Mouse (Mus musculus) bone marrow, adult 2 months (tissue): ENCODE measurements around the gene Cox4i2. TPM values are rescaled to one million over a fixed set of nuclear protein-coding genes. Genes with fewer than 3 reads are reported as not detected.

Experiments
- H3K27ac ChIP-seq: fragments of 200-500 bp; 2 replicates; pipeline ENCODE4 v1.5.1; 2012; ENCODE audit warnings: low read depth, mild to moderate bottlenecking, control low read depth, inconsistent platforms, low read length; ENCODE audit not compliant: control insufficient read depth, poor library complexity, insufficient read depth
- H3K4me1 ChIP-seq: fragments of 200-500 bp; 2 replicates; pipeline ENCODE4 v1.6.1; 2011; ENCODE audit warnings: low read length; ENCODE audit not compliant: control insufficient read depth, insufficient read depth
- H3K4me3 ChIP-seq: fragments of 200-500 bp; replicated peaks from 2 replicates; pipeline ENCODE3; 2011; ENCODE audit warnings: mild to moderate bottlenecking, low read depth, low read length, control low read depth; ENCODE audit not compliant: control insufficient read depth
- CTCF ChIP-seq: fragments of 200-500 bp; IDR thresholded peaks from 2 replicates; pipeline ENCODE4 v1.5.1; 2011; ENCODE audit warnings: low read length, control low read depth; ENCODE audit not compliant: control insufficient read depth, insufficient read depth
- POLR2A ChIP-seq: fragments of 200-500 bp; IDR thresholded peaks from 2 replicates; pipeline ENCODE4 v1.6.1; 2011; ENCODE audit warnings: low read depth, mild to moderate bottlenecking, control low read depth, low read length, borderline replicate concordance; ENCODE audit not compliant: control insufficient read depth
- whole genome bisulfite sequencing: fragments of 180-500 bp; shearing (Covaris S2); methylation state at CpG from one replicate; pipeline ENCODE4 v1.1.7; 2018; 5-methylcytosine and 5-hydroxymethylcytosine counted together
- polyA plus RNA-seq: library from polyadenylated mRNA; stranded (reverse); fragments of >200 nt; gene quantifications from 2 replicates; pipeline ENCODE4 v1.2.4, GENCODE M21; 2011; ENCODE audit warnings: low replicate concordance; ENCODE audit not compliant: missing spikeins, insufficient read depth, insufficient read length

Gene Cox4i2
- polyA plus RNA-seq, 1 experiment, result not detected

GRCm38 (mm10) chr2:152789591-152789999 is 35.6 kb downstream of the Cox4i2 start:
- TF ChIP-seq CTCF (no peak), POLR2A (no peak)
- 1% methylated on average over 4 of the region's 4 CpGs for WGBS
- H3K27ac ChIP-seq, result peak overlapping the region; percentile 86
- peaks cover 16% of the 10 kb centered on the region for H3K4me1 ChIP-seq
- no peak overlapping the region for H3K4me3 ChIP-seq

GRCm38 (mm10) chr2:152792461-152792860 is 38.5 kb downstream of the Cox4i2 start:
- no peak for TF ChIP-seq POLR2A
- TF ChIP-seq CTCF, result no peak
- Histone ChIP-seq H3K4me3 (no peak overlapping the region), H3K4me1 (peaks cover 17% of the 10 kb centered on the region), H3K27ac (no peak overlapping the region)
- WGBS, result 83% methylated on average over 2 of the region's 2 CpGs

- H3K27ac ChIP-seq, result peak overlapping the region; percentile 55; the same call in 1 of the 2 replicates
- no peak overlapping the region for H3K4me3 ChIP-seq
- peaks cover 17% of the 10 kb centered on the region for H3K4me1 ChIP-seq
- TF ChIP-seq POLR2A, result no peak
- no peak for TF ChIP-seq CTCF
- WGBS, result 64% methylated on average over 5 of the region's 5 CpGs
These were observed 39.4 kb downstream of the Cox4i2 start for GRCm38 (mm10) chr2:152793381-152793780.

GRCm38 (mm10) chr2:152794281-152794827 is 40.4 kb downstream of the Cox4i2 start:
- H3K4me3 ChIP-seq, result no peak overlapping the region
- H3K27ac ChIP-seq, result peak overlapping the region; percentile 74

GRCm38 (mm10) chr2:152797589-152797988 is 43.6 kb downstream of the Cox4i2 start:
- 100% methylated on average over 1 of the region's 1 CpGs for WGBS
- H3K4me1 ChIP-seq, result peaks cover 4% of the 10 kb centered on the region; the same call in 1 of the 2 replicates
- TF ChIP-seq POLR2A, result no peak
- no peak for TF ChIP-seq CTCF
- 0 out of 2 replicates have a peak overlapping the region, but pooled peaks have one; percentile 45 for H3K27ac ChIP-seq
- no peak overlapping the region for H3K4me3 ChIP-seq

More at GRCm38 (mm10) chr2:152794281-152794827, 40.4 kb downstream of the Cox4i2 start:
- no peak for TF ChIP-seq CTCF
- TF ChIP-seq POLR2A, result no peak
- H3K4me1 ChIP-seq, result peaks cover 13% of the 10 kb centered on the region
- WGBS, result 63% methylated on average over 9 of the region's 9 CpGs

GRCm38 (mm10) chr2:152799954-152800761 is 46.2 kb downstream of the Cox4i2 start:
- WGBS, result 73% methylated on average over 7 of the region's 7 CpGs
- TF ChIP-seq CTCF (no peak), POLR2A (no peak)
- H3K4me3 ChIP-seq, result no peak overlapping the region
- peaks cover 4% of the 10 kb centered on the region; the same call in 1 of the 2 replicates for H3K4me1 ChIP-seq
- no peak overlapping the region for H3K27ac ChIP-seq

GRCm38 (mm10) chr2:152800762-152801113 is 46.8 kb downstream of the Cox4i2 start:
- peaks cover 4% of the 10 kb centered on the region; the same call in 1 of the 2 replicates for H3K4me1 ChIP-seq
- no peak overlapping the region for H3K4me3 ChIP-seq
- H3K27ac ChIP-seq, result no peak overlapping the region
- no peak for TF ChIP-seq CTCF
- no peak for TF ChIP-seq POLR2A

GRCm38 (mm10) chr2:152802303-152802702 is 48.3 kb downstream of the Cox4i2 start:
- TF ChIP-seq POLR2A (no peak), CTCF (no peak)
- H3K27ac ChIP-seq, result no peak overlapping the region
- WGBS, result 84% methylated on average over 10 of the region's 10 CpGs
- H3K4me1 ChIP-seq, result peaks cover 3% of the 10 kb centered on the region; the same call in 1 of the 2 replicates
- H3K4me3 ChIP-seq, result no peak overlapping the region
